Mouse (Mus musculus) liver, embryonic 14.5 days (tissue): ENCODE results near the gene Tmem220. TPM values are rescaled to one million over a fixed set of nuclear protein-coding genes. Genes with fewer than 3 reads are reported as not detected.

Experiments used
- ATAC-seq: fragments of 200-750 bp; cut with Nextera tagmentation; 2 replicates; pipeline ENCODE4 v1.8.0; 2017; ENCODE audit warnings: moderate number of reproducible peaks, mild to moderate bottlenecking, moderate library complexity; ENCODE audit not compliant: insufficient read depth
- DNase-seq, 3 experiments: peaks; one replicate each; pipeline ENCODE4 v3.0.0-alpha.2; 2012 to 2013; ENCODE audit warnings: low read depth in 3 of 3, low spot score in 3 of 3
- H3K27ac ChIP-seq: fragments of 300-500 bp; sonication (generic); 2 replicates; pipeline ENCODE4 v1.5.1; 2014; ENCODE audit warnings: moderate library complexity, mild to moderate bottlenecking, control low read depth, inconsistent platforms
- H3K27me3 ChIP-seq: fragments of 300-500 bp; sonication (generic); 2 replicates; pipeline ENCODE4 v1.6.1; 2014; ENCODE audit warnings: mild to moderate bottlenecking, low read length, moderate library complexity; ENCODE audit not compliant: control insufficient read depth, insufficient read depth
- H3K36me3 ChIP-seq: fragments of 300-500 bp; sonication (generic); replicated peaks from 2 replicates; pipeline ENCODE4 v1.6.1; 2014; ENCODE audit warnings: low read depth; ENCODE audit not compliant: control insufficient read depth, insufficient read depth
- H3K4me1 ChIP-seq, 2 experiments: fragments of 200-500 bp in 1 of 2; fragments of 300-500 bp in 1 of 2; sonication (generic) in 1 of 2; replicated peaks; 2 replicates each; pipeline ENCODE4 v1.6.1; 2012 to 2014; ENCODE audit warnings: antibody characterized with exemption in 1 of 2, inconsistent platforms in 1 of 2, low read length in 1 of 2; ENCODE audit not compliant: control insufficient read depth in 2 of 2, insufficient read depth in 2 of 2
- H3K4me2 ChIP-seq: fragments of 300-500 bp; sonication (generic); 2 replicates; pipeline ENCODE4 v1.6.1; 2014; ENCODE audit warnings: low read depth, mild to moderate bottlenecking, control low read depth, moderate library complexity
- H3K4me3 ChIP-seq, 2 experiments: fragments of 200-500 bp in 1 of 2; fragments of 300-500 bp in 1 of 2; sonication (generic) in 1 of 2; 2 replicates each; pipeline ENCODE4 v1.5.1; 2012 to 2014; ENCODE audit warnings: low read depth in 2 of 2, low read length in 2 of 2, mild to moderate bottlenecking in 2 of 2, control low read depth in 1 of 2, inconsistent platforms in 1 of 2, moderate library complexity in 1 of 2; ENCODE audit not compliant: insufficient read depth in 1 of 2
- H3K9ac ChIP-seq: fragments of 300-500 bp; sonication (generic); replicated peaks from 2 replicates; pipeline ENCODE4 v1.6.1; 2014; ENCODE audit warnings: mild to moderate bottlenecking, control low read depth, moderate library complexity
- H3K9me3 ChIP-seq: fragments of 300-500 bp; sonication (generic); 2 replicates; pipeline ENCODE4 v1.6.1; 2016; ENCODE audit warnings: low read length, mixed read lengths; ENCODE audit not compliant: control insufficient read depth
- CTCF ChIP-seq: IDR thresholded peaks from 2 replicates; pipeline ENCODE4 v1.5.1; 2016; ENCODE audit warnings: antibody characterized with exemption, low read depth, control low read depth
- EP300 ChIP-seq: IDR thresholded peaks from 2 replicates; pipeline ENCODE4 v1.6.1; 2016; ENCODE audit warnings: antibody characterized with exemption, low read depth
- WGBS: fragments of 180-500 bp; shearing (Covaris S2); extraction: QIAGEN DNeasy Blood & Tissue Kit; methylation state at CpG from one replicate; pipeline ENCODE4 v1.1.7; 2014; ENCODE audit not compliant: insufficient replicate concordance; 5-methylcytosine and 5-hydroxymethylcytosine counted together
- polyA plus RNA-seq, 2 experiments: library from polyadenylated mRNA; depleted of rRNA in 1 of 2; stranded (reverse) in 1 of 2; unstranded in 1 of 2; fragments of >200 nt; fragmentation: Nextera tagmentation in 1 of 2; extraction: Ambion mirVana in 1 of 2; gene quantifications; 2 replicates each; pipeline versions ENCODE4 v1.2.1 to v1.2.3; 2012 to 2014

Tmem220 gene
- polyA plus RNA-seq, 2 experiments, result 0.88 to 1.6 TPM

DNA sequence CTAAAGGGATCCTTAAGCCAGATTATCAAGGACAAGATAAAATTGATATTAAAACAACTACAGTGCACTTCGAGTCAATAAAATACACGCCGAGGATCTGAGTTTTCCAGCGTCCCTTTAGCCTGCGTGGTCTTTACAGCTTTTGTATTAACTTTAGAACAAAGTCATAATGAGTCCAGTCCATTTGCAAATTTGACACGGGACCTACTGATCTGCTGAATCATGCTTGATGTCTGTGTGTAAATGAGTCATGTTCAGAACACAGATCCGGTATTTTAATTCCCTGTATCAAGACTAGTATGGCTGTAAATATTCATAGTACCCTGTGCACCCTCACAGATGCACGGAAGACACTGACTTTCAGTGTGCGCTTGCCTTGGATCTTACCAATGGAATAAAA is 11.9 kb downstream of the Tmem220 start:
- no peak overlapping the region for H3K4me2 ChIP-seq
- H3K4me3 ChIP-seq, result no peak overlapping the region
- DNase-seq (no peak), ATAC-seq (no peak)
- TF ChIP-seq CTCF (no peak), EP300 (no peak)
- no peaks in the 10 kb centered on the region for H3K4me1 ChIP-seq
- H3K36me3 ChIP-seq, result peaks cover 2% of the 10 kb centered on the region
- H3K9ac ChIP-seq, result no peak overlapping the region
- 81% methylated on average over 9 of the region's 9 CpGs for WGBS
- no peaks in the 10 kb centered on the region for H3K27me3 ChIP-seq
- H3K9me3 ChIP-seq, result no peaks in the 10 kb centered on the region
- no peak overlapping the region for H3K27ac ChIP-seq

DNA sequence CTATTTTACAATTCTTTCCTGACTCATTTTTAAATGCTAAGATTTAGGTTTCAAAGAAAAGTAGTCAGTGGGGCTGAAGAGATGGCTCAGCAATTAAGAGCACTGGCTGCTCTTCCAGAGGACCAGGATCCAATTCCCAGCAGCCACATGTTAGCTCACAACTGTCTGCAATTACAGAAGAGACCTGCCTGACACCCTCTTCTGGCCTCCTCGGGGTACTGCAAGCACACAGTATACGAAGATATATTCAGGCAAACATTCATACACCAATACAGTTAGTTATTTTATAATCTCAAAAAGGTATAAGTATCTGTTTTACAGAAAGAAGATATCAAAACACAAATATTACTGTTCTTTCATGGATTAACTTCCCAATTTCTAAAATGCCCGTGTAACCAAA is 14.8 kb downstream of the Tmem220 start:
- H3K4me2 ChIP-seq, result no peak overlapping the region
- no peaks in the 10 kb centered on the region for H3K9me3 ChIP-seq
- H3K27me3 ChIP-seq, result no peaks in the 10 kb centered on the region
- ATAC-seq, result no peak
- TF ChIP-seq EP300 (no peak), CTCF (peak; percentile 49)
- H3K27ac ChIP-seq, result no peak overlapping the region
- 76% methylated on average over 3 of the region's 3 CpGs for WGBS
- H3K4me3 ChIP-seq, result no peak overlapping the region
- H3K9ac ChIP-seq, result no peak overlapping the region
- H3K36me3 ChIP-seq, result peaks cover 2% of the 10 kb centered on the region
- DNase-seq, result no peak
- H3K4me1 ChIP-seq, result peaks cover 0 to 3% of the 10 kb centered on the region in 2 experiments; a peak in 1 of 4 replicates

DNA sequence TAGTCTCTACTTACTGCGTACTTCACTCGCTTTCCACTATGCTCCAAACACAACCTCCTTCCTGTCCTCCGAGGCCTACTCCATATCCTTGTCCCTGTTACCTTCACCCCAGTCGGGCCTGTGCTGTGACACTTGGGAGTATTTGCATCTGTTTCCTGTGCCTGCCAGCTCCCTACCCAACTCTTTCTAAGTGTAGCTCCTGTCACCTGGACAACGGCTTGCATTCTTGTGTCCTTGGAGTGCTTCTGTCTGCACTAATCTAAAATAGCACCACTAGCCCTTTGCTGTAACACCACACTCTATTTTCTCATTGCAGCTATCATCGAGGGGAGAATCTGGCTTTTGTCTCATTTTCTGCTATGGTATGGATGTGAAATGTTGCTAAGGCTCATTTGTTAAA is 15.5 kb downstream of the Tmem220 start:
- no peak overlapping the region for H3K4me2 ChIP-seq
- 79% methylated on average over 6 of the region's 6 CpGs for WGBS
- no peaks in the 10 kb centered on the region for H3K9me3 ChIP-seq
- no peaks in the 10 kb centered on the region for H3K27me3 ChIP-seq
- H3K27ac ChIP-seq, result no peak overlapping the region
- no peak for DNase-seq
- peaks cover 2% of the 10 kb centered on the region for H3K36me3 ChIP-seq
- no peak for ATAC-seq
- peaks cover 0 to 3% of the 10 kb centered on the region in 2 experiments; a peak in 1 of 4 replicates for H3K4me1 ChIP-seq
- TF ChIP-seq EP300 (no peak), CTCF (no peak)
- H3K9ac ChIP-seq, result no peak overlapping the region
- no peak overlapping the region for H3K4me3 ChIP-seq

DNA sequence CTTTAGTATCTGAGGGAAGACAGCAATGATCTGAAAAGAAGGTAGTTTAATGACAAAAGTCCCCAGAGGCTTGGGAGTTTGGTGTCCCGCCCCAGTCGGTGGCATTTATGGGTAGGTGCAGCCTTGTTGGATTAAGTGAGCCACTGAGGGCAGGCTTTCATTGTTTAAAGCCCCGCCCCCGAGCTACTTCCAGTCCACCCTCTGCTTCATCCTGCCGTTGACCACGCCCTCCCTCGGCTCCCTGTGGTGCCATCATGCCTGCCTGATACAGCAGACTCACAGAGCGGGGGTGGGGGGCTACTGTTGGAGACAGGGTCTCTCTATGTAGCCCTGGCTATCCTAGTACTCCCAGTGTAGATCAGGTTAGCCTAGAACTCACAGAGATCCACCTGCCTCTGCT is 18.1 kb downstream of the Tmem220 start:
- Histone ChIP-seq H3K9me3 (no peaks in the 10 kb centered on the region), H3K36me3 (no peaks in the 10 kb centered on the region; the same call in none of the 2 replicates), H3K27ac (no peak overlapping the region), H3K27me3 (no peaks in the 10 kb centered on the region), H3K4me3 (no peak overlapping the region), H3K9ac (no peak overlapping the region), H3K4me2 (no peak overlapping the region), H3K4me1 (peaks cover 0 to 7% of the 10 kb centered on the region in 2 experiments; a peak in 2 of 4 replicates)
- WGBS, result 50% methylated on average over 8 of the region's 8 CpGs
- DNase-seq (no peak), ATAC-seq (peak; percentile 56; the same call in 1 of the 2 replicates)
- TF ChIP-seq CTCF (no peak), EP300 (no peak)

DNA sequence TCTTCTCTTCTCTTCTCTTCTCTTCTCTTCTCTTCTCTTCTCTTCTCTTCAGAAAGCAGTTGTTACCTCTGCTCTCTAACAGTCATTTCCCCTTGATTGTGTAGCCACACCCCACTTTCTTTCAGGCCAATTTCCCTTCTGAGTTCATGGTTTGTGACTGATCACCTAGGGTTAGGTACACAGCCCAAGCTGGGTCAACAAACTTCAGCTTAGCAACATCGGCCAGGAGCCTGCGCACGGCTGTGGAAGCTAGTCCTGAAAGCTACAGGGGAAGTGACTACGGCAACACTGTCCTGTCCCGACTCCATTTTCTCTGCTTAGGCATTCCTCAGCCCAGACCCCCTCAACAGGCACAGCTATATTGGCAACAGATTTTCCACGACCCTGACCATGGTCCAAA is 20.0 kb downstream of the Tmem220 start:
- Histone ChIP-seq H3K27ac (no peak overlapping the region), H3K9me3 (no peaks in the 10 kb centered on the region), H3K27me3 (no peaks in the 10 kb centered on the region), H3K9ac (no peak overlapping the region), H3K4me1 (peaks cover 0 to 7% of the 10 kb centered on the region in 2 experiments; a peak in 2 of 4 replicates), H3K4me3 (no peak overlapping the region), H3K36me3 (no peaks in the 10 kb centered on the region; the same call in none of the 2 replicates), H3K4me2 (0 out of 2 replicates have a peak overlapping the region, but pooled peaks have one; percentile 21)
- 63% methylated on average over 6 of the region's 6 CpGs for WGBS
- no peak for DNase-seq
- TF ChIP-seq EP300 (no peak), CTCF (no peak)
- ATAC-seq, result peak; percentile 61
